Mouse (Mus musculus) testis, adult 2 months (tissue): ENCODE data around the gene Ubxn6.

Experiments
- CTCF ChIP-seq: fragments of 200-500 bp; IDR thresholded peaks from 2 replicates; pipeline ENCODE4 v1.5.1; 2012; ENCODE audit warnings: low read depth, mild to moderate bottlenecking, inconsistent platforms, low read length, moderate library complexity; ENCODE audit not compliant: control insufficient read depth, insufficient read depth, insufficient replicate concordance
- POLR2A ChIP-seq: fragments of 200-500 bp; IDR thresholded peaks from 2 replicates; pipeline ENCODE4 v1.6.1; 2012; ENCODE audit warnings: low read depth, mild to moderate bottlenecking, inconsistent platforms, low read length, moderate library complexity; ENCODE audit not compliant: control insufficient read depth

- no peak for TF ChIP-seq CTCF
- TF ChIP-seq POLR2A: no peak
Observed at GRCm38 (mm10) chr17:56034040-56034725, 40.6 kb downstream of the Ubxn6 start.
